Mouse (Mus musculus) hindbrain, embryonic 14.5 days (tissue): ENCODE results near the gene Kcnd2. TPM values are rescaled to one million over a fixed set of nuclear protein-coding genes. Genes with fewer than 3 reads are reported as not detected.

Source experiments
- ATAC-seq: fragments of 200-750 bp; cut with Nextera tagmentation; 2 replicates; pipeline ENCODE4 v1.8.0; 2017; ENCODE audit warnings: moderate number of reproducible peaks, mild to moderate bottlenecking, moderate TSS enrichment, moderate library complexity; ENCODE audit not compliant: low FRiP score
- DNase-seq: peaks from one replicate; pipeline ENCODE4 v3.0.0-alpha.2; 2015; ENCODE audit warnings: low spot score
- H3K27ac ChIP-seq: fragments of 300-500 bp; sonication (generic); 2 replicates; pipeline ENCODE4 v1.5.1; 2014; ENCODE audit warnings: mild to moderate bottlenecking, moderate library complexity
- H3K27me3 ChIP-seq: fragments of 300-500 bp; sonication (generic); 2 replicates; pipeline ENCODE4 v1.6.1; 2014; ENCODE audit warnings: mild to moderate bottlenecking, low read length, mixed read lengths; ENCODE audit not compliant: control insufficient read depth, insufficient read depth
- H3K36me3 ChIP-seq: fragments of 300-500 bp; sonication (generic); replicated peaks from 2 replicates; pipeline ENCODE4 v1.6.1; 2014; ENCODE audit not compliant: control insufficient read depth, insufficient read depth
- H3K4me1 ChIP-seq: fragments of 300-500 bp; sonication (generic); replicated peaks from 2 replicates; pipeline ENCODE4 v1.6.1; 2014; ENCODE audit warnings: antibody characterized with exemption, low read length, mixed read lengths; ENCODE audit not compliant: control insufficient read depth, insufficient read depth
- H3K4me2 ChIP-seq: fragments of 300-500 bp; sonication (generic); replicated peaks from 2 replicates; pipeline ENCODE4 v1.6.1; 2014; ENCODE audit warnings: mild to moderate bottlenecking, moderate library complexity
- H3K4me3 ChIP-seq: fragments of 300-500 bp; sonication (generic); replicated peaks from 2 replicates; pipeline ENCODE4 v1.5.1; 2014; ENCODE audit warnings: mild to moderate bottlenecking, low read length
- H3K9ac ChIP-seq: fragments of 300-500 bp; sonication (generic); 2 replicates; pipeline ENCODE4 v1.6.1; 2014
- H3K9me3 ChIP-seq: fragments of 300-500 bp; sonication (generic); 2 replicates; pipeline ENCODE4 v1.6.1; 2016; ENCODE audit warnings: low read length; ENCODE audit not compliant: control insufficient read depth
- WGBS: fragments of 180-500 bp; shearing (Covaris S2); extraction: QIAGEN DNeasy Blood & Tissue Kit; methylation state at CpG from one replicate; pipeline ENCODE4 v1.1.7; 2014; 5-methylcytosine and 5-hydroxymethylcytosine counted together
- polyA plus RNA-seq: library from polyadenylated mRNA; unstranded; fragments of >200 nt; fragmentation: Nextera tagmentation; extraction: Ambion mirVana; gene quantifications from 2 replicates; pipeline ENCODE4 v1.2.1, GENCODE M21; 2014

Kcnd2 gene
- polyA plus RNA-seq, 1 experiment from 2014 or later: 29.6 TPM

GRCm38 (mm10) chr6:21502921-21503320 lies 287.6 kb downstream of the Kcnd2 start:
- no peaks in the 10 kb centered on the region for H3K4me1 ChIP-seq
- 91% methylated on average over 1 of the region's 1 CpGs for WGBS

GRCm38 (mm10) chr6:21510621-21511239 lies 295.4 kb downstream of the Kcnd2 start:
- 90% methylated on average over 3 of the region's 3 CpGs for WGBS
- ATAC-seq: no peak
- H3K36me3 ChIP-seq: no peaks in the 10 kb centered on the region
- H3K9ac ChIP-seq: no peak overlapping the region
- no peak overlapping the region for H3K27ac ChIP-seq
- H3K27me3 ChIP-seq: no peaks in the 10 kb centered on the region
- DNase-seq: peak; percentile 35
- no peak overlapping the region for H3K4me3 ChIP-seq
- no peak overlapping the region for H3K4me2 ChIP-seq
- H3K4me1 ChIP-seq: no peaks in the 10 kb centered on the region
- H3K9me3 ChIP-seq: no peaks in the 10 kb centered on the region

More at GRCm38 (mm10) chr6:21502921-21503320, 287.6 kb downstream of the Kcnd2 start:
- no peaks in the 10 kb centered on the region for H3K9me3 ChIP-seq
- no peak overlapping the region for H3K4me3 ChIP-seq
- no peak overlapping the region for H3K27ac ChIP-seq
- H3K27me3 ChIP-seq: no peaks in the 10 kb centered on the region
- no peaks in the 10 kb centered on the region for H3K36me3 ChIP-seq
- DNase-seq: no peak
- no peak overlapping the region for H3K4me2 ChIP-seq
- no peak for ATAC-seq
- H3K9ac ChIP-seq: no peak overlapping the region

GRCm38 (mm10) chr6:21520351-21520750 lies 305.0 kb downstream of the Kcnd2 start:
- 69% methylated on average over 1 of the region's 1 CpGs for WGBS
- no peak overlapping the region for H3K27ac ChIP-seq
- no peaks in the 10 kb centered on the region for H3K27me3 ChIP-seq
- no peak overlapping the region for H3K9ac ChIP-seq
- H3K9me3 ChIP-seq: no peaks in the 10 kb centered on the region
- H3K4me3 ChIP-seq: no peak overlapping the region
- DNase-seq: no peak
- no peak for ATAC-seq
- no peaks in the 10 kb centered on the region for H3K4me1 ChIP-seq
- H3K36me3 ChIP-seq: no peaks in the 10 kb centered on the region
- no peak overlapping the region for H3K4me2 ChIP-seq

- Histone ChIP-seq H3K9me3 (no peaks in the 10 kb centered on the region), H3K4me2 (no peak overlapping the region), H3K4me3 (no peak overlapping the region), H3K27me3 (no peaks in the 10 kb centered on the region), H3K9ac (no peak overlapping the region), H3K27ac (no peak overlapping the region), H3K4me1 (no peaks in the 10 kb centered on the region), H3K36me3 (no peaks in the 10 kb centered on the region)
- ATAC-seq (no peak), DNase-seq (no peak)
- 82% methylated on average over 1 of the region's 1 CpGs for WGBS
These were observed 312.3 kb downstream of the Kcnd2 start for GRCm38 (mm10) chr6:21527489-21528074.

GRCm38 (mm10) chr6:21534009-21534408 lies 318.7 kb downstream of the Kcnd2 start:
- no peak overlapping the region for H3K4me3 ChIP-seq
- no peaks in the 10 kb centered on the region for H3K36me3 ChIP-seq
- H3K27ac ChIP-seq: no peak overlapping the region
- no peaks in the 10 kb centered on the region for H3K27me3 ChIP-seq
- H3K9me3 ChIP-seq: no peaks in the 10 kb centered on the region
- no peak for ATAC-seq
- H3K9ac ChIP-seq: no peak overlapping the region
- WGBS: 72% methylated on average over 2 of the region's 2 CpGs
- no peaks in the 10 kb centered on the region for H3K4me1 ChIP-seq
- H3K4me2 ChIP-seq: no peak overlapping the region
- no peak for DNase-seq

GRCm38 (mm10) chr6:21534820-21535219 lies 319.5 kb downstream of the Kcnd2 start:
- no peak overlapping the region for H3K9ac ChIP-seq
- H3K9me3 ChIP-seq: no peaks in the 10 kb centered on the region
- DNase-seq (peak; percentile 53), ATAC-seq (no peak)
- no peaks in the 10 kb centered on the region for H3K27me3 ChIP-seq
- no peaks in the 10 kb centered on the region for H3K4me1 ChIP-seq
- 37% methylated on average over 1 of the region's 1 CpGs for WGBS
- no peak overlapping the region for H3K4me2 ChIP-seq
- H3K27ac ChIP-seq: no peak overlapping the region
- no peaks in the 10 kb centered on the region for H3K36me3 ChIP-seq
- H3K4me3 ChIP-seq: no peak overlapping the region

GRCm38 (mm10) chr6:21551501-21551900 lies 336.2 kb downstream of the Kcnd2 start:
- H3K9ac ChIP-seq: no peak overlapping the region
- no peaks in the 10 kb centered on the region for H3K4me1 ChIP-seq
- 82% methylated on average over 9 of the region's 9 CpGs for WGBS
- no peak for DNase-seq
- H3K27ac ChIP-seq: no peak overlapping the region
- no peak for ATAC-seq
- H3K27me3 ChIP-seq: no peaks in the 10 kb centered on the region
- H3K36me3 ChIP-seq: no peaks in the 10 kb centered on the region
- no peak overlapping the region for H3K4me2 ChIP-seq
- H3K4me3 ChIP-seq: no peak overlapping the region
- no peaks in the 10 kb centered on the region for H3K9me3 ChIP-seq

GRCm38 (mm10) chr6:21570964-21571363 lies 355.7 kb downstream of the Kcnd2 start:
- H3K27ac ChIP-seq: no peak overlapping the region
- no peaks in the 10 kb centered on the region for H3K9me3 ChIP-seq
- H3K4me1 ChIP-seq: no peaks in the 10 kb centered on the region
- no peak overlapping the region for H3K4me2 ChIP-seq
- ATAC-seq: no peak
- no peaks in the 10 kb centered on the region for H3K36me3 ChIP-seq
- H3K4me3 ChIP-seq: no peak overlapping the region
- no peak overlapping the region for H3K9ac ChIP-seq
- H3K27me3 ChIP-seq: no peaks in the 10 kb centered on the region
- 52% methylated on average over 6 of the region's 6 CpGs for WGBS
- peak; percentile 40 for DNase-seq

GRCm38 (mm10) chr6:21590156-21590555 lies 374.9 kb downstream of the Kcnd2 start:
- no peaks in the 10 kb centered on the region for H3K4me1 ChIP-seq
- no peaks in the 10 kb centered on the region for H3K9me3 ChIP-seq
- H3K36me3 ChIP-seq: no peaks in the 10 kb centered on the region
- no peak overlapping the region for H3K4me3 ChIP-seq
- H3K4me2 ChIP-seq: no peak overlapping the region
- H3K27me3 ChIP-seq: no peaks in the 10 kb centered on the region
- H3K27ac ChIP-seq: no peak overlapping the region
- 89% methylated on average over 3 of the region's 3 CpGs for WGBS
- DNase-seq (no peak), ATAC-seq (no peak)
- H3K9ac ChIP-seq: no peak overlapping the region
